Mouse (Mus musculus) lung, embryonic 16.5 days (tissue): ENCODE data around the gene Wdtc1. TPM values are rescaled to one million over a fixed set of nuclear protein-coding genes. Genes with fewer than 3 reads are reported as not detected.

Experiments used
- ATAC-seq: fragments of 200-750 bp; cut with Nextera tagmentation; 2 replicates; pipeline ENCODE4 v1.8.0; 2017; ENCODE audit warnings: low read depth, mild to moderate bottlenecking, moderate library complexity
- H3K27ac ChIP-seq: fragments of 300-500 bp; sonication (generic); 2 replicates; pipeline ENCODE4 v1.5.1; 2014; ENCODE audit warnings: mild to moderate bottlenecking, control low read depth, low read length
- H3K27me3 ChIP-seq: fragments of 300-500 bp; sonication (generic); 2 replicates; pipeline ENCODE4 v1.6.1; 2014; ENCODE audit warnings: low read depth, low read length, mixed read lengths; ENCODE audit not compliant: control insufficient read depth, insufficient read depth
- H3K36me3 ChIP-seq: fragments of 300-500 bp; sonication (generic); 2 replicates; pipeline ENCODE4 v1.6.1; 2014; ENCODE audit warnings: low read length; ENCODE audit not compliant: control insufficient read depth, insufficient read depth
- H3K4me1 ChIP-seq: fragments of 300-500 bp; sonication (generic); replicated peaks from 2 replicates; pipeline ENCODE4 v1.6.1; 2014; ENCODE audit warnings: low read length, mixed read lengths; ENCODE audit not compliant: control insufficient read depth, insufficient read depth
- H3K4me2 ChIP-seq: fragments of 300-500 bp; sonication (generic); 2 replicates; pipeline ENCODE4 v1.6.1; 2014; ENCODE audit warnings: low read depth, low read length, control low read depth
- H3K4me3 ChIP-seq: fragments of 300-500 bp; sonication (generic); 2 replicates; pipeline ENCODE4 v1.5.1; 2014; ENCODE audit warnings: mild to moderate bottlenecking, low read length, control low read depth
- H3K9ac ChIP-seq: fragments of 300-500 bp; sonication (generic); 2 replicates; pipeline ENCODE4 v1.6.1; 2014; ENCODE audit warnings: low read length, control low read depth
- H3K9me3 ChIP-seq: fragments of 300-500 bp; sonication (generic); 2 replicates; pipeline ENCODE4 v1.6.1; 2016; ENCODE audit warnings: low read length; ENCODE audit not compliant: control insufficient read depth
- WGBS: fragments of 180-500 bp; shearing (Covaris S2); extraction: QIAGEN DNeasy Blood & Tissue Kit; methylation state at CpG from one replicate; pipeline ENCODE4 v1.1.7; 2014; 5-methylcytosine and 5-hydroxymethylcytosine counted together
- polyA plus RNA-seq: library from polyadenylated mRNA; unstranded; fragments of >200 nt; fragmentation: Nextera tagmentation; extraction: Ambion mirVana; gene quantifications from 2 replicates; pipeline ENCODE4 v1.2.1, GENCODE M21; 2015

Gene Wdtc1
- polyA plus RNA-seq, 1 experiment from 2014 or later, result 11.8 TPM

- no peak overlapping the region for H3K4me2 ChIP-seq
- H3K4me3 ChIP-seq, result no peak overlapping the region
- H3K9ac ChIP-seq, result 0 out of 2 replicates have a peak overlapping the region, but pooled peaks have one; percentile 3
- WGBS, result 64% methylated on average over 18 of the region's 18 CpGs
- H3K27ac ChIP-seq, result peak overlapping the region; percentile 58
- no peaks in the 10 kb centered on the region for H3K36me3 ChIP-seq
- peaks cover 46% of the 10 kb centered on the region for H3K4me1 ChIP-seq
- no peaks in the 10 kb centered on the region for H3K27me3 ChIP-seq
- H3K9me3 ChIP-seq, result no peaks in the 10 kb centered on the region
- ATAC-seq, result peak; percentile 18; the same call in 1 of the 2 replicates
Measured at GRCm38 (mm10) chr4:133391185-133392040, 38.1 kb upstream of the Wdtc1 start.

GRCm38 (mm10) chr4:133390585-133390984 lies 37.3 kb upstream of the Wdtc1 start:
- no peak for ATAC-seq
- peaks cover 40% of the 10 kb centered on the region for H3K4me1 ChIP-seq
- H3K27me3 ChIP-seq, result no peaks in the 10 kb centered on the region
- H3K36me3 ChIP-seq, result no peaks in the 10 kb centered on the region
- no peak overlapping the region for H3K4me3 ChIP-seq
- H3K27ac ChIP-seq, result peak overlapping the region; percentile 17; the same call in 1 of the 2 replicates
- WGBS, result 84% methylated on average over 6 of the region's 6 CpGs
- no peak overlapping the region for H3K4me2 ChIP-seq
- no peaks in the 10 kb centered on the region for H3K9me3 ChIP-seq
- no peak overlapping the region for H3K9ac ChIP-seq

- Histone ChIP-seq H3K27ac (peak overlapping the region; percentile 73; the same call in 1 of the 2 replicates), H3K36me3 (no peaks in the 10 kb centered on the region), H3K4me1 (peaks cover 35% of the 10 kb centered on the region), H3K4me2 (no peak overlapping the region), H3K9ac (no peak overlapping the region), H3K27me3 (no peaks in the 10 kb centered on the region), H3K4me3 (no peak overlapping the region), H3K9me3 (no peaks in the 10 kb centered on the region)
- 0 out of 2 replicates have a peak, but pooled peaks have one; percentile 16 for ATAC-seq
- 63% methylated on average over 2 of the region's 2 CpGs for WGBS
Measured at GRCm38 (mm10) chr4:133390042-133390441, 36.8 kb upstream of the Wdtc1 start.

- no peak overlapping the region for H3K4me3 ChIP-seq
- H3K36me3 ChIP-seq, result no peaks in the 10 kb centered on the region
- peak; percentile 69 for ATAC-seq
- no peak overlapping the region for H3K9ac ChIP-seq
- peak overlapping the region; percentile 73 for H3K27ac ChIP-seq
- peaks cover 26% of the 10 kb centered on the region for H3K4me1 ChIP-seq
- no peak overlapping the region for H3K4me2 ChIP-seq
- WGBS, result 57% methylated on average over 16 of the region's 16 CpGs
- H3K9me3 ChIP-seq, result no peaks in the 10 kb centered on the region
- no peaks in the 10 kb centered on the region for H3K27me3 ChIP-seq
Measured at GRCm38 (mm10) chr4:133388781-133389552, 35.7 kb upstream of the Wdtc1 start.

- 0 out of 2 replicates have a peak, but pooled peaks cover 2% of the 10 kb centered on the region for H3K36me3 ChIP-seq
- H3K27ac ChIP-seq, result no peak overlapping the region
- H3K27me3 ChIP-seq, result no peaks in the 10 kb centered on the region
- no peak overlapping the region for H3K9ac ChIP-seq
- no peaks in the 10 kb centered on the region for H3K9me3 ChIP-seq
- H3K4me1 ChIP-seq, result peaks cover 26% of the 10 kb centered on the region
- no peak overlapping the region for H3K4me3 ChIP-seq
- no peak for ATAC-seq
- no peak overlapping the region for H3K4me2 ChIP-seq
Measured at GRCm38 (mm10) chr4:133387053-133387452, 33.8 kb upstream of the Wdtc1 start.

GRCm38 (mm10) chr4:133386061-133386797 lies 32.9 kb upstream of the Wdtc1 start:
- H3K4me1 ChIP-seq, result peaks cover 24% of the 10 kb centered on the region
- no peak for ATAC-seq
- no peak overlapping the region for H3K4me2 ChIP-seq

GRCm38 (mm10) chr4:133381141-133381540 lies 27.9 kb upstream of the Wdtc1 start:
- no peak for ATAC-seq
- 64% methylated on average over 8 of the region's 8 CpGs for WGBS
- Histone ChIP-seq H3K27me3 (no peaks in the 10 kb centered on the region), H3K9me3 (no peaks in the 10 kb centered on the region), H3K27ac (no peak overlapping the region), H3K9ac (no peak overlapping the region), H3K4me1 (peaks cover 40% of the 10 kb centered on the region), H3K36me3 (0 out of 2 replicates have a peak, but pooled peaks cover 2% of the 10 kb centered on the region), H3K4me3 (no peak overlapping the region), H3K4me2 (no peak overlapping the region)

More at GRCm38 (mm10) chr4:133386061-133386797, 32.9 kb upstream of the Wdtc1 start:
- H3K36me3 ChIP-seq, result 0 out of 2 replicates have a peak, but pooled peaks cover 2% of the 10 kb centered on the region
- no peaks in the 10 kb centered on the region for H3K27me3 ChIP-seq
- H3K4me3 ChIP-seq, result no peak overlapping the region
- WGBS, result 76% methylated on average over 7 of the region's 7 CpGs
- no peak overlapping the region for H3K27ac ChIP-seq
- H3K9ac ChIP-seq, result no peak overlapping the region
- no peaks in the 10 kb centered on the region for H3K9me3 ChIP-seq

- WGBS, result 70% methylated on average over 6 of the region's 6 CpGs
- Histone ChIP-seq H3K27ac (no peak overlapping the region), H3K9me3 (no peaks in the 10 kb centered on the region), H3K27me3 (no peaks in the 10 kb centered on the region), H3K36me3 (0 out of 2 replicates have a peak, but pooled peaks cover 2% of the 10 kb centered on the region), H3K4me1 (peaks cover 46% of the 10 kb centered on the region), H3K9ac (no peak overlapping the region), H3K4me3 (no peak overlapping the region), H3K4me2 (no peak overlapping the region)
- no peak for ATAC-seq
Measured at GRCm38 (mm10) chr4:133380532-133380931, 27.3 kb upstream of the Wdtc1 start.
